8 mouse cellular contexts compared by ENCODE assay signal in the genomic region with DNA sequence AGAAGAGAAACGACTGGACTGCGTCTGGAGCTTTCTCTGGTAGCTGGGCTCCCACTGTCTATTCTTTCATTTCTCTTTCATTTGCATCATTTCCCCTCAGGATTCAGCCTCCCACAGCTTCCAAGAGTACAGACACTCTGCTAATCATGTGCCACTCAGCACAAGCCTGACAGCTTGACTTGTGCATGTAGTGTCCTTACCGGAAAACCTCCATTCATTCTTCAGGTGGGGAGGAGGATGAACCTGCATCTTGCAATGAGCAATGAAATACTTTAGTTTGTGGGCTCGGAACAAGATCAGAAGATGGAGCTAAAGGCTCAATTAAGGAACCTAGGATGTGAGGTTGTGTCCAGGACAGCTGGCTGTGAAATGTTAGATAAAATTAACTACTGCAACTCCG.
A peak's percentile ranks its signal among the peaks of the same experiment; 100 is the strongest.
DNase-seq lines count a peak whose midpoint lies in the region; ATAC-seq and TF ChIP-seq lines count a peak whose summit lies in the region.

No protein-coding gene starts in this region.

- ATAC-seq in frontal cortex, adult (ENCODE audit: low TSS enrichment), result peak; percentile 50
- ATAC-seq in heart, embryonic 16.5 days (replicated peaks; ENCODE audit: extremely low read depth, insufficient read depth, low FRiP score), result no peak
- ATAC-seq in liver, embryonic 16.5 days (ENCODE audit: low read depth), result no peak
- ATAC-seq in stomach, postnatal 0 days (ENCODE audit: low FRiP score, low TSS enrichment), result no peak

- H3K36me3 ChIP-seq in spleen, adult 2 months (ENCODE audit: control insufficient read depth, insufficient read depth, low read length), result no peaks in the 10 kb centered on the region
- no peaks in the 10 kb centered on the region for H3K36me3 ChIP-seq in heart, embryonic 16.5 days (ENCODE audit: control insufficient read depth, insufficient read depth)
- no peaks in the 10 kb centered on the region for H3K36me3 ChIP-seq in liver, embryonic 16.5 days (ENCODE audit: control insufficient read depth, insufficient read depth)
- no peaks in the 10 kb centered on the region for H3K36me3 ChIP-seq in stomach, postnatal 0 days (ENCODE audit: control insufficient read depth, insufficient read depth, low read length)

- no peaks in the 10 kb centered on the region for H3K9me3 ChIP-seq in heart, embryonic 16.5 days (replicated peaks; ENCODE audit: control insufficient read depth, low read length)
- no peaks in the 10 kb centered on the region for H3K9me3 ChIP-seq in liver, embryonic 16.5 days (replicated peaks; ENCODE audit: control insufficient read depth, low read length)
- H3K9me3 ChIP-seq in stomach, postnatal 0 days (ENCODE audit: control insufficient read depth, low read length), result no peaks in the 10 kb centered on the region

- WGBS in spleen, adult 2 months, result 15% methylated on average over 5 of the region's 5 CpGs
- 7% methylated on average over 5 of the region's 5 CpGs for WGBS in heart, embryonic 16.5 days
- WGBS in liver, embryonic 16.5 days (ENCODE audit: insufficient replicate concordance), result 5% methylated on average over 5 of the region's 5 CpGs
- WGBS in stomach, postnatal 0 days, result 9% methylated on average over 5 of the region's 5 CpGs

- DNase-seq in frontal cortex, postnatal 14 days (ENCODE audit: low spot score in 2 of 2), result no peak
- DNase-seq in spleen, adult 2 months (ENCODE audit: low read depth in 1 of 2, low spot score in 2 of 2), result no peak
- no peak for DNase-seq in spleen, adult 12 weeks (ENCODE audit: low spot score)
- DNase-seq in stomach, postnatal 0 days (ENCODE audit: low spot score), result no peak
- no peak for DNase-seq in spleen, postnatal 14 days (ENCODE audit: low spot score in 2 of 2)

- peak overlapping the region; percentile 49; the same call in 1 of the 2 replicates for H3K4me3 ChIP-seq in spleen, adult 2 months (ENCODE audit: extremely low read depth, insufficient read depth, insufficient read length)
- peak overlapping the region; percentile 67 for H3K4me3 ChIP-seq in heart, embryonic 16.5 days (ENCODE audit: low read length)
- H3K4me3 ChIP-seq in liver, embryonic 16.5 days (ENCODE audit: low read depth, low read length), result peak overlapping the region; percentile 55
- H3K4me3 ChIP-seq in stomach, postnatal 0 days (ENCODE audit: low read depth, low read length), result peak overlapping the region; percentile 57

- peaks cover 6% of the 10 kb centered on the region; the same call in 1 of the 2 replicates for H3K27me3 ChIP-seq in spleen, adult 2 months (ENCODE audit: control insufficient read depth, insufficient read depth, low read length)
- no peaks in the 10 kb centered on the region for H3K27me3 ChIP-seq in heart, embryonic 16.5 days (ENCODE audit: control insufficient read depth, insufficient read depth, low read length)
- H3K27me3 ChIP-seq in liver, embryonic 16.5 days (ENCODE audit: control insufficient read depth, insufficient read depth, low read depth, low read length), result peaks cover 9% of the 10 kb centered on the region; the same call in 1 of the 2 replicates
- no peaks in the 10 kb centered on the region for H3K27me3 ChIP-seq in stomach, postnatal 0 days (ENCODE audit: control insufficient read depth, insufficient read depth, low read length)

- H3K27ac ChIP-seq in spleen, adult 2 months (ENCODE audit: insufficient read depth, low read length), result no peak overlapping the region
- H3K27ac ChIP-seq in heart, embryonic 16.5 days (ENCODE audit: low read length), result no peak overlapping the region
- peak overlapping the region; percentile 62; the same call in 1 of the 2 replicates for H3K27ac ChIP-seq in liver, embryonic 16.5 days (ENCODE audit: low read length)
- no peak overlapping the region for H3K27ac ChIP-seq in stomach, postnatal 0 days (replicated peaks)

- TF ChIP-seq POLR2A in spleen, adult 2 months (IDR thresholded peaks at IDR 0.05; ENCODE audit: low read depth, low read length), result no peak

- no peak for TF ChIP-seq CTCF in spleen, adult 2 months (IDR thresholded peaks at IDR 0.05; ENCODE audit: extremely low read depth, insufficient read depth, insufficient read length, insufficient replicate concordance)
- peak; percentile 51 for TF ChIP-seq CTCF in stomach, postnatal 0 days (IDR thresholded peaks at IDR 0.05; ENCODE audit: low read depth)

- H3K4me1 ChIP-seq in spleen, adult 2 months (ENCODE audit: control insufficient read depth, insufficient read depth, insufficient read length), result peaks cover 8% of the 10 kb centered on the region; the same call in 1 of the 2 replicates
- peaks cover 7% of the 10 kb centered on the region for H3K4me1 ChIP-seq in heart, embryonic 16.5 days (ENCODE audit: control insufficient read depth, insufficient read depth, low read length)
- H3K4me1 ChIP-seq in liver, embryonic 16.5 days (ENCODE audit: control insufficient read depth, low read depth, low read length), result no peaks in the 10 kb centered on the region
- no peaks in the 10 kb centered on the region for H3K4me1 ChIP-seq in stomach, postnatal 0 days (replicated peaks; ENCODE audit: control insufficient read depth, insufficient read depth)

- H3K9ac ChIP-seq in heart, embryonic 16.5 days (ENCODE audit: low read length), result peak overlapping the region; percentile 68
- peak overlapping the region; percentile 38; the same call in 1 of the 2 replicates for H3K9ac ChIP-seq in liver, embryonic 16.5 days (ENCODE audit: low read depth, low read length)
- peak overlapping the region; percentile 68 for H3K9ac ChIP-seq in stomach, postnatal 0 days (ENCODE audit: low read length)

- H3K4me2 ChIP-seq in heart, embryonic 16.5 days (ENCODE audit: low read depth, low read length), result peak overlapping the region; percentile 98
- peak overlapping the region; percentile 67 for H3K4me2 ChIP-seq in liver, embryonic 16.5 days (ENCODE audit: low read depth, low read length)
- peak overlapping the region; percentile 98 for H3K4me2 ChIP-seq in stomach, postnatal 0 days (replicated peaks; ENCODE audit: low read depth)

- TF ChIP-seq EP300 in stomach, postnatal 0 days (optimal IDR thresholded peaks at IDR 0.05), result no peak
